Mouse (Mus musculus) frontal cortex, postnatal 25 days (tissue): ENCODE measurements around the gene St6galnac3.

ENCODE experiments used
- DNase-seq, 2 experiments: peaks; one replicate each; pipeline ENCODE4 v3.0.0; 2022; ENCODE audit warnings: low spot score in 2 of 2

The St6galnac3 gene

DNA sequence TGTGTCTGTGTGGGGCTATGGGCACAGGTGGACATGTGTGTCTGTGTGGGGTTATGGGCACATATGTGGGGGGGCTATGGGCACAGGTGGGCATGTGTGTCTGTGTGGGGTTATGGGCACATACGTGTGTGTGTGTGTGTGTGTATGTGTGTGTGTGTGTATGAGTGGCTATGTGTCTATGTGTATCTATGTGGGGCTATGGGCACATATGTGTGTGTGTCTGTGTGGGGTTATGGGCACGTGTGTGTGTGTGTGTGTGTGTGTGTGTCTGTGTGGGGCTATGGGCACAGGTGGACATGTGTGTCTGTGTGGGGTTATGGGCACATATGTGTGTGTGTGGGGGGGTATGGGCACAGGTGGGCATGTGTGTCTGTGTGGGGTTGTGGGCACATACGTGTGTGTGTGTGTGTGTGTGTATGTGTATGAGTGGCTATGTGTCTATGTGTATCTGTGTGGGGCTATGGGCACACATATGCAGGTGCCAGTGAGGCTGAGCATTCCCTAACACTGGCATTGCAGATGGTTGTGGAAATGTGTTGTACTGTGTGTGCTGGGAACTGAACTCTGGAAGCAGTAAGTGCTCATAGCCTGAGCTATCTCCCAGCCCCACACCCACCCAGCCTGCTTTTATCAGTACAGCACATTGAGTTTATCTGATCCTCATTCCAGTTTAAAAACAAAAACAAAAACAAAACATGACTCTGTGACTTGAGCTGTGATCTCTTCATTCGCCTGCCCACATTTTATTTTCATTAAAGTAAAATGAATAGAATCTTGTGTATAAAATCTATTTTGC lies 8.6 kb upstream of the St6galnac3 start:
- DNase-seq, result no peak

DNA sequence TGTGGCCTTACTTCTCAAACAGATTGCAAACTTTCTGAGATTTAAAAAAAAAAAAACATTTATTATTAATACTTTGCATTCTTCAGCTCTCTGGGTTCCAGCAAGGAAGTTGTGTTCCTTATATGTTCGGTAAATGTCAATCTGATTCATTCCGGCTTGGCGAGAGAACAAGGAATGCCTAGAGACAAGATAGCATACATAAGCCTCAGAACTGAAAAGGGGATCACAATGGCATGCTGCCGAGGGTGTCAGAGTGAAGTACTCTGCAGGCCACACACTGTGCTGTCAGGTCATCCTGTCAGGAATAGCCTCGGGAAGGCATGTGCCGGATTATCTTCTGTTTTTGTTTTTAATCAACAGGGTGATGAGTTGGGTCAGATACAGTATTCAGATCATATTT lies 7.8 kb upstream of the St6galnac3 start:
- no peak for DNase-seq

DNA sequence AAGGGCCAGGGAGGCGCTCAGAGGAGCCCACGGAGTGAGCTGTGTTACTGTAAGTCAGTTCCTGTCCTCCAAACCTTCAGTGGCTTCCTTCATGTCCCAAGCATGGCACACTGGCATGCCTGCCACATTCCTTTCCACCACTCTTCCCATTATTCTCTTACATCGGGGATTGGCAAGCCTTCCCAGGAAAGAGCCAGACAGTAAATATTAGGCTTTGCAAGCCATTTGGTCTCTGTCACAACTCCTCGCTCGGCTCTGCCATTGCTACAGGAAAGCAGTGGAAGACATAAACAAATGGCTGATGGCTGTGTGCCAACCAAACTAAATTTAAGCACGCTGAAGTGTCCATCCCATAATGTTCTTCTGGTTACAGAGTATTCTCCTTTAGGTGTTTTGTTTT lies 7.1 kb upstream of the St6galnac3 start:
- DNase-seq, result no peak

DNA sequence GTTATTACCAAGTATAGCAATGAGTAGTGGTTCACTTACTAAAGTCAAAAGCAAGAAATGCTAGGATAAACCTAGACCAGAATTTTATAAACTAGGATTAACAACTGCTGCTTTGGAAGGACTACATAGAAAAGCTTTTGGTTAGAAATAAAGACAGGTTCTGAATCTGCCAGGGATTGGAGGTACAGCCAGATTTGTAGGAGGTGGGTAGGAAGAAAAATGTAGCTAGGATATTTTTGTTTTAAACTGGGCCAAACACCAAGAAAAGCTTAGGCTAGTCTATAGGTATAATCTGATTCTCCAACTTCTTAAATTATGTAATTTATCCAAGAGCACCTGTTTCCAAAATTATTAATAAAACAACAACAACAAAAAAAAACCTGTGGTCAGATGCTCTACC lies 3.6 kb upstream of the St6galnac3 start:
- DNase-seq, result no peak

DNA sequence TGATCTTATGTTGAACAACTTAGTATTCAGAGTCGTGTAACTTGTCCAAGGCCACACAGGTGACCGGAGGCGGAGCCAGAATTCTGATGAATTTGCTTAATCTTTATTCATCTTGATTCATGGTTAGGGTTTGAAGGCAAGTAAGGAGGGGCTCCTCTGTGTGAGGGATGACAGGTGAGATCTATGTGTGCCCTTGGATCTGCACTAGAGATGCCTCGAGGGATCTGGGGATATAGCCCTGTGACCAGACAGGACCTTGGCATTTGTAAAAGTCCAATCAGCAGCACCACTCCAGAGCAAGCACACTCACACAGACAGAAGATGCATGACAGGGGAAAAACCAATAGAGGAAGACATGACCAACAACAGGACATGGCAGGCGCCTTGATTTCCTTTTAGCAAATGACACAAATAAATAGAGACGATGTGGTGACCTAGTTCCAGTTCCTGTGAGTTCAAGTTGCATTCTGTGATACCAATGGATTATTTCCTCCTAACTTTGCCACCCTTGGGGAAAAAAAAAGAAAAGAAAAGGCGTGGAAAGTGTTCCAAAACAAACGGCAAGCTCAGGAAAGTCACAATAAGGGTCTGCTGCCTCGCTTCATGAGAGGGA lies 1.4 kb downstream of the St6galnac3 start:
- no peak for DNase-seq

DNA sequence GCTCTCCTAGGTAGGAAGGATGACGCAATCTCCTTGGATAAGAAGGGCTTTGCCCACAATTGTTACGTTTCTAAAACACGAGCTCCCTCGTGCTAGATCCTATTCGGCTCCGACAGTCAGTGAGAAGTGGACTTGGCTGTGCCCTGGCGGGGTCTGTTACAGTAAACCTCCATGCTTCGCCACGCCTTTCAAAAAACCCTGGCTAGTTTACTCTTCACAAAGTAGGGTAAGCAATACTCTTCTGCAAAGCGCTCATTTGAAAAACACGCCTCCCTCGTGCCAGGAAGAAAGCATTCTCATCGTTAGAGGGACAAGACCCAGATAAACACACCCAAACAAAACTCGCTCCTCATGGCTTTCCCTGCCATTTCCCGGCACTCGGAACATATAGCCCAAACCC lies 3.4 kb downstream of the St6galnac3 start:
- no peak for DNase-seq

DNA sequence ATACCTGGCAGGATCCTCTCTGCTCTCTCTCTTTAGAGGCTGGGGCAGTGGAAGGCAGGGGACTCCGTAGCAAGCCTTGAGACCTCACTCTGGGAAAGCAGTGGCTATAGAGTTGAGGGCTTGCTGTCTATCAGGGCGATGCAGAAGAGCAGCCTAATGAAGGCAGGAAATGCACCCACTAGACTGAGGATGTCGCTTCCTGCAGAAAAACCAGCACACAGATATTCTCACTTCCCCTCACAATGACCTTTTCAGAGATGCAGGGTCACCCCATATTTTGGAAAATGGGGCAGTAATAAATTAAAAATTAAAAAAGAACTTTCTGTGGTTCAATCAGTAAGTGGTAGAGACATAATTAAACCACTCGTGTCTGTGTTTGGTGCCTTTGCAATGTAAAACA lies 4.1 kb downstream of the St6galnac3 start:
- DNase-seq, result no peak

DNA sequence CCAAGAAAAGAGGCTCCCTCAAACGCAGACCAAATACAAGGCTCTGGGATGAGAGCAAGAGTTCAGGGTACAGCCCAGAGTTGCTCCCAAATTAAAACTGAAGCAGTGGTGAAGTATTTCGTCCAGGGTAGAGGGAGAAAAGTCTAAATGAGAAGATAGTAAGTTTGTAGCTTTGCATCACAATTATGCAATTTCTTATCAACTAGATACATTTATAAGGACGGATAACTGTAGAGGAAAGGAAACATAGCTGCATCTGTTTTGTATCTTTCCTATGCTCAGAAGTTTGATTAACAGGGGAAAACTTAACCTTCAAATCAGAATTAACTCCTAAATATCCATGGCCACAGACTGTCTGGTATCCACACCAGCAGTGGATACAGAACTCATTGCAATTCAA lies 4.7 kb downstream of the St6galnac3 start:
- DNase-seq, result no peak

DNA sequence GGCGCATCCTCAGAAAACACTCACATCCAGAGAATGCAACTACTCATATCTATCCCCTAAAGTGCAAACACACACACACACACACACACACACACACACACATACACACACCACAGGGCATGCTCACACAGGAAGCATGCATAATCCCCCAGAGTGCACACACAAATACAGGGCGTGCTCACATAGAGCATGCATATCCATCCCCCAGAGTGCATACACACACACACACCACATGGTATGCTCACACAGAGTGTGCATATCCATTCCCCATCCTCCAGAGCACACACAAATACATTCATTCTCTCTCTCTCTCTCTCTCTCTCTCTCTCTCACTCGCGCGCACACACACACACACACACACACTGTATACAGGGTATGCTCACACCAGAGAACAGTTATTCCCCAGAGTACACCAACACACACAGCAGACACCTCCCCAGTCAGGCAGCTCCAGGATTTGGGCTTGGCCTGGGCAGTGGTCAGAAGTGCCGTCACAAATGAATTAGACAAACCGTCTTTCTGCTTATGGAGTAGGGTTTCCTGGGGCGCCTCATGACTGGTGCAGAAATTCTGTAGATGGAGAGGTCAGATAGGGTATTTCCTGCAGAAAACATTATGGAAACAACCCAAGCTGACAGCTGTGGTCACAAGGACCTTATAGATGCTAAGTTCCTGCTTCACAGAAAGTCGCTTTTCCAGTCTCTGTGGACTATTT lies 5.6 kb downstream of the St6galnac3 start:
- no peak for DNase-seq

DNA sequence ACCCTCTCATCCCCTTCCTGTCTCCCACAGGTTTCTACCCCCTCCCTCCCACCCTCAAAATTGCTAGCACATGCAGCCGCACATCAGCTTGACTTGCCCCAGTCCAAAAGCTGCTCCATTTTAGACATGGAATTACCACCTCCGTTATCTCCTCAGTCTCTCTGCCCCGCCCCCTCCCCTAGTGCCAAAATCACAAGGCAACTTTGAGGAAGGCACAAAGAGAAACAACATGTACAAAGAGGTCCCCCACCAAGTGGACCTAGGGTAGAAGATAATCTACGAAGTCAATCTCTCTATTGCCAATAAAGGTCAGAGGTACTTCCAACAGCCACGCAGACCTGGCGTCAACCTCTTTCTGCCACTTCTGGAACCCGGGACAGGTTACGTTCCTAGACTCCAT lies 6.2 kb downstream of the St6galnac3 start:
- DNase-seq, result no peak

DNA sequence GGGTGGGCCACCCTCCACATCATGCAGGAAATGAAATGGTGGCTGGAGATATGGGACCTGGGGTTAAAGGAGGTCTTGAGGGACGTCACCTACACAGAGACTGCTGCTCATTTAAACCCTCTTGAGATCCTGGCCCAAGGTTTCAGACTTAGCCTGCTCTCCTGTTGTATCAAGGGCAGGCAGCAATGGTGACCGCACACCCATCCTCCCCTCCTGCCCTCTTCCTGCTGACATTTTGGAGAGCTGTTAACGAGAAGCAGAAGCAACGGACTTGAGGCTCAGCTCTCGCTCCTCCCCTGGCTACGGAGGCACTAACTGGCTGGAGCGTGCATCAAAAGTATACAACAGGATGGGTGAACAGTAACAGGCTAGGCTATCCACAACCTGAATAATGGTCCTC lies 7.2 kb downstream of the St6galnac3 start:
- DNase-seq, result no peak

DNA sequence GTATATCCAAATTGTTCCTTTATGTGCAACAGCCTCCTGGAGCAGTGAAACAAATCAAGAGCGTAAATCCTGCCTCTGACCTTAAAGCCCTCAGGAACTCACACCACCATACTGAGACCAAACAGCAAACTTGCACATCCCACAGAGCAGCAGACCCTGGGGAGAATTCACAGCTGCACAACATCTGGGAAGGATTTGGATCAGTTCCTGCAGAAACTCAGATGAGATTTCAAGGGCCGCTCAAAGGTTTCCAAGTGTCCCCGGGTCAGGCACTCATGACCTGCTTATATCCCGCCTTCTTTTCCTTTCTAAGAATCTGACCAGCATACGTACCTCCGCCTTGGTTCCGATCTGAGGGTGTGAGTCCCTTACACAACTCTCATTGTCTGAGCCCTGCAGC lies 9.3 kb downstream of the St6galnac3 start:
- DNase-seq, result no peak

DNA sequence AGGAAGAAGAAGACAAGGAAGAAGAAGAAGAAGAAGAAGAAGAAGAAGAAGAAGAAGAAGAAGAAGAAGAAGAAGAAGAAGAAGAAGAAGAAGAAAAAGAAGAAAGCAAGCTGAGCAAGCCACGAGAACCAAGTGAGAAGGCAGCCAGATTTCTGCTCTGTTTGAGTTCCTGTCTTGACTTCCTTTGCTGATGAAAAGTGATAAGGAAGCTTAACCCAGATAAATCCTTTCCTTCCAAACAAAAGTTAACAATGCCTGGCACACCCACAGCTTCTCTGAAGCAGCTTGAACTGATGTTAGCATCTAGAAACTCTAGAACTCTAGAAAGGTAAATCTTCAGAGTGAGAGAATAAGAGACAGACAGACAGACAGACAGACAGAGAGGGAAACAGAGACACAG lies 14.4 kb downstream of the St6galnac3 start:
- no peak for DNase-seq

DNA sequence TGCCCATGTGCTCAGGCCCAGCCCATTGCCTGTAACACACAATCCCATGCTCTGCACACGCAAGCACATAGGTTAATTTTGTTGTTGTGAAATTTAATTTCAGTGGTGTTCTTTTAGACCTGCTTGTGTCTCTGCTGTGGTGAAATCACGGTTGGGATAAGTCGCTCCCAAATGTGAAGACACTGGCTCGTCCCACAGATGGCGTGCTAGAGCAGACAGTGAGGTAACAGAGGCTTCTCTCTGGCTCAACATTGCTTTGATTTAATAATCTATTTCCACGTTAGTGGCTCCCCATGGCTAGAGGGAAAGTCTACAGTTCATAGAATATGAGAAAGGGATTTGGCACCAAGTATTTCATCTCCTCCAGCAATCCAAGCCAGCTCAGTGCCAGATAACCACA lies 17.3 kb downstream of the St6galnac3 start:
- DNase-seq, result no peak

DNA sequence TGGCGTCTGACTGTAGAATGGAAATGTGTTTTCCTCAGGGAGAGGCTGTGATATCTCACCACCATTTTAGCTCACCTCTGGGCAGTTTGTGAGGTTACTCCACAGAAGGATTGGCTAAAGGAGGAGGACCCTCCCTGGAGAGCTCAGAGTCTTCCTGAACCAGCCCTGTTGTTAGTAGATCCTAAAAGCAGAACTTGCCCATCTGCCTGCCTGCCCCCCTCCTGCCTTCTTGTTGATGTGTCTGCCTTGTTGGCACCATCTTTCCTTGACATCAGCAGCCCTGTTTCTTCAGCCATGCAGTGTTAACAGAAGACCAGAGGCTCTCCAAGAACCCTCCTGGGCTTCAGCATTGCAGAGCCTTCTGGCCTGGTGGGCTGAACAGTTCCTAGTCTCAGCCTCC lies 18.1 kb downstream of the St6galnac3 start:
- no peak for DNase-seq

DNA sequence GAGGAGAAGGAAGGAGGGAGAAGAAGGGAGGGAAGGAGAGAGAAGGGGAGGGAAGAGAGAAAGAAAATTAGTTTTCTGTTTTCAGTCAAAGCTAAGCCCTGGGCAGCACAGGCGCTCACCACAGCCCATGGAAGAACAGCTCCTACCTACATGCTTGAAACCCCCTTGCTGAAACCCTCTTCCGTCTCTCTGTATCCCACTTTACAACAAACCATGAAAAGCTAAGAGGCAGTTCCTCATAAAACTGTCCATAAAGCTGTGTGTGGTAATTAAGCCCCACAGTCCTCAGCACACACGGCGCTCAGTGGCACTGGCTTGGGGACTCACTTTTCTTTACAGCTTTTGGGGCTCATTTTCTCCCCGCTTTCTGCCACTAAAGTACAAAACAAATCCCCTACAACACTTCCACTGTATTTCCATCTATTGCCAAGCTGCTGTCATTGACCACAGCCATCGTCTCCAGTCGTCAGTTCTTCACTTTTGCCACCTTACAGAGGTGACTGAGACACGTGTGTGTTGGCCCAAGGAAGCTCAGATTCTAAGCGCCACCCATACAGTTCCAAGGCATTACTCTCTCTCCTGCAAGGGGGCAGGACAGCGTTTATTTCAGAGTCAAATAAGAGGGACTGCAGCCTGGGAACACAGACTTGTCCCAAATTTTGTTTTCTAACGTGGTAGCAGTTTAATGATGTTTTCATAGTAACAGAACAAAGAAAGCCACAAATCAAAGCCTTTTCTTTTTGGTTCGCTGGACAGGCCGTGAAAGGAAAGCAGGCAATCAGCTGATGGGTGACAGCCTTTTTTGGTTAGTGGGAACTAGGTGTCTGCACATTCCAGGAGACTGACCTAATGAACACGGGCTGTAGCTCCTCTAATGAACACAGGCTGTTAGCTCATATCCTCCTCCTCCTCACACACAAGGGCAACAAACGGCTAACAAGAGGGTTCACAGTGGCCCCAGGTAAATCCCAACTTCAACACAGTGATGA lies 22.9 kb downstream of the St6galnac3 start:
- no peak for DNase-seq

DNA sequence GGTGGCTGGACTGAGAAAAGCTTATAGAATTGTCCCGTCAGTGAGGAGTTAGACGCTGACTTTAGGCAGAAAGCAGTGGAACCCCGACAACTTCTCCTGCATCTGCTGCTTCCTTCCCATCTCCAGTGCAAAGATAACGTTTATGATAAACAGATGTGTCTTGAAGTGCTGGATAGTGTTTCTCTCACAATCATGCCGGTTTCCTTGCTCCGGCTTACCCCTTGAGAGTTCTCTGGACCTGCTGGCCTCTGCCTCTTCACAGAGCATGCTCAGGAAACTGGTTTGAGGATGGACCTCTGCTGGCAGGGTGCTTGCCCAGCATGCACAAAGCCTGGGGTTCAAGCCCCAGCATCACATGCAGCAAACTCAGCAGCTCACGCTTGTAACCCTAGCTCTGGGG lies 23.8 kb downstream of the St6galnac3 start:
- no peak for DNase-seq

DNA sequence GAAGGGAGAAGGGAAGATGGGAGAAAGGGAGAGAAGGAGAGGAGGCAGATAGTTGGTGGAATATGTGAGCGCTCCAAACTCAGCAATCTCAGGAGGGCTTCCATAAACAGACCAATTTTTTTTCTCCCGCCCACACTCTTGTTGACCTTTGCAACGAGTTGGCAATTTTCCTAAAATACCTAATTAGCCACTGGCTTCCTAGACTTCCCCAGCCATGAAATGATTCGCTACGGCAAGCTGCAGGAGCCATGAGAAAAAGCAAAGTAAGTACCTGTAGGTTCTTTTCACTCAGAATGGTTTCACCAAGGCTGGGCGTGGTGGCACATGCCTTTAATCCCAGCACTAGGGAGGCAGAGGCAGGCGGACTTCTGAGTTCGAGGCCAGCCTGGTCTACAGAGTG lies 25.9 kb downstream of the St6galnac3 start:
- DNase-seq, result no peak

DNA sequence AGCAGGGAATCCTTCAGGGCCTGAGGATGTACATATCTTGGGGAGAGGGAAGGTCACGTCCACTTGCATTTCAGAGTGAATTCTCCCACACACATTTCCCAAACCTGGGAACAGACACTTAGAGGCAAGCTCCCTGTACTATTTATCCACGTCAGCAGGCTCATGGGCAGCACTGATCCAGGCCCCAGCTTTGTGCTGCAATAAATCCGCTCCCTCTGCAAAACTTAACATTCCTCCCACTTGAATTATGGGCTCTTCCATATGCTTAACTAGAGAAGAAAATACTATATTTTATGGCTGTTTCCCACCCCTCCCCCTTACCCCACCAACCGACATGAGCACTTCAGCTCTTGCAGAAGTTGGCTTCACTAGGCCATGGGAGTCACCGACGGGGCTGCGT lies 32.0 kb downstream of the St6galnac3 start:
- no peak for DNase-seq

DNA sequence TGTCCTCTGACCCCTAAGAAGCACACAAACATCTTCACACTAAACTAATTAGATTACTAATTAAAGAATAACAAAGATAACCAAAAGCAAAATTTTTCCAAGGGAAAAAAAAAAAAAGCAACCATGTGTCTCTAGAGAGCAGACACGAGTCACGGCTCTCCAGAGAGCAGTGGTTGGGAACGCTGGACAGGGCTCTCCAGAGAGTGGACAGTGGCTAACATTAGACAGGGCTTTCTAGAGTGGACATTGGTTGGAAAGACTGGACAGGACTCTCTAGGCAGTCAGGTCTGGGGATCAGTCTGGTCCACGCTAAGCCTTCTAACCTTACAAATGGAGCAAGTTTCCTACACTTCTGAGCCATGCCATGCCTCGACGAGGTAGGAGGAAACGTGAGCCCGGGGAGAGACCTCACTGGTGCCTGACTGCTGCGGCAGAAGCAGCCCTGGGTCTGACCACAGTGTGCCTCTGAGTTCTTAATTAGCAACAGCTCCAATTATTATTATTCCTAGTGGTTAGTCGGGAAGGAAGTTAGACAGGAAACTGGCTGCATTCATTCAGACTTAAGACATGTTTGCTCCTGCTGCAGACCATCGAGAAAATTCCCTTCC lies 32.7 kb downstream of the St6galnac3 start:
- DNase-seq, result no peak

DNA sequence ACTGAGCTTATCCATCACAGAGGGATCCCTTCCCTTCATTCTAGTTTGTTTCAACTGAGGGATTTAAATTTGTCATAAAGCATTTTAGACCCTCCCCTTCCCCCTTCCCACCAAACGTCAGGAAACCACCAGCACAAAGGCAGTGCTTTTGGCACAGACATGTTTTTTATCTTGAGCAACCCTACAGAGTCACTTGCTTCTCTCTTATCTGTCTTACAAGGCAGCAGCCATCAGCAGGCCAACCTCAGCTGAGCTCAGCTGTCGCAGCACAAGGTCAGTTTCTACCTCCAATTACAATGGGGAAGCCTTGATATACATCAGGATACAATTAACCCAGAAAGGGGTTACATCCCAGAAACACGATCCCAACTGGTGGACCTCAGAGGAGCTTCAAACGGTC lies 33.4 kb downstream of the St6galnac3 start:
- no peak for DNase-seq
